Mouse (Mus musculus): ENCODE results near the gene Gars. TPM values are rescaled to one million over a fixed set of nuclear protein-coding genes. Genes with fewer than 3 reads are reported as not detected.

Gene Gars
- polyA plus RNA-seq, 1 experiment, result 459 TPM

- TF ChIP-seq E2F4 (IDR thresholded peaks at IDR 0.05; ENCODE audit: insufficient read depth) (no peak), MYOD1 (IDR thresholded peaks at IDR 0.05; ENCODE audit: control insufficient read depth in 1 of 3, insufficient read length in 2 of 3, low read depth in 2 of 3) (no peak), POLR2AphosphoS2 (IDR thresholded peaks at IDR 0.05; ENCODE audit: insufficient read length, low read depth) (no peak), CEBPB (IDR thresholded peaks at IDR 0.05; ENCODE audit: insufficient read depth, poor library complexity, severe bottlenecking) (no peak), REST (IDR thresholded peaks at IDR 0.05; ENCODE audit: insufficient read depth, insufficient read length) (no peak), MAX (IDR thresholded peaks at IDR 0.05; ENCODE audit: low read depth) (no peak), MYOG (IDR thresholded peaks at IDR 0.05; ENCODE audit: control insufficient read depth in 1 of 3, insufficient read depth in 1 of 3, insufficient read length in 2 of 3, low read depth in 2 of 3) (no peak)
- H3K4me3 ChIP-seq, result no peak overlapping the region
- H3K4me2 ChIP-seq (ENCODE audit: low read depth), result no peak overlapping the region
- no peaks in the 10 kb centered on the region for H3K79me2 ChIP-seq (ENCODE audit: control insufficient read depth, insufficient read depth)
- no peak overlapping the region for H3ac ChIP-seq (ENCODE audit: control insufficient read depth, insufficient read length)
- H3K36me3 ChIP-seq (ENCODE audit: control insufficient read depth, insufficient read depth), result no peaks in the 10 kb centered on the region
- H3K27me3 ChIP-seq (ENCODE audit: control insufficient read depth, insufficient read depth, insufficient read length), result peaks cover 37% of the 10 kb centered on the region
Observed at GRCm38 (mm10) chr6:55128391-55128790, 90.6 kb downstream of the Gars start.

Other genes with a start within 250 kb of the Gars start
- gene Znrf2, start 221.1 kb upstream of the Gars start, polyA plus RNA-seq (2012; fragmentation: generic; extraction: Trizol), result 5.7 TPM
- 1.5 TPM for gene Nod1, start 65.4 kb upstream of the Gars start, polyA plus RNA-seq (2012; fragmentation: generic; extraction: Trizol)
- 4.2 TPM for gene Ggct, start 45.1 kb upstream of the Gars start, polyA plus RNA-seq (2012; fragmentation: generic; extraction: Trizol)
- not detected for gene Crhr2, start 95.0 kb downstream of the Gars start, polyA plus RNA-seq (2012; fragmentation: generic; extraction: Trizol)
- gene Inmt, start 137.0 kb downstream of the Gars start, polyA plus RNA-seq (2012; fragmentation: generic; extraction: Trizol), result not detected
- gene Mindy4, start 165.4 kb downstream of the Gars start, polyA plus RNA-seq (2012; fragmentation: generic; extraction: Trizol), result 5.0 TPM